Mouse (Mus musculus): ENCODE measurements around the gene Ift52.
A peak's percentile ranks its signal among the peaks of the same experiment; 100 is the strongest.

Gene Ift52

GRCm38 (mm10) chr2:163016916-163017743 lies at the start of gene Ift52:
Gene Ift52 (plus strand): TSS chr2:163017354.
- DNase-seq, result peak; percentile 96

GRCm38 (mm10) chr2:162968357-162968756 lies 48.8 kb upstream of the Ift52 start:
- peak; percentile 63 to 69 for DNase-seq

GRCm38 (mm10) chr2:162969101-162969500 lies 48.1 kb upstream of the Ift52 start:
- DNase-seq, result no peak

- DNase-seq, result no peak
Observed at GRCm38 (mm10) chr2:162970896-162971295, 46.3 kb upstream of the Ift52 start.

- peak in 1 of 2 experiments; percentile 38 for DNase-seq
Observed at GRCm38 (mm10) chr2:162972752-162973151, 44.4 kb upstream of the Ift52 start.

- no peak for DNase-seq
Observed at GRCm38 (mm10) chr2:162973206-162973605, 43.9 kb upstream of the Ift52 start.

- no peak for DNase-seq
Observed at GRCm38 (mm10) chr2:162973637-162974036, 43.5 kb upstream of the Ift52 start.

- DNase-seq, result no peak
Observed at GRCm38 (mm10) chr2:162975157-162975775, 41.9 kb upstream of the Ift52 start.

- DNase-seq, result peak; percentile 72 to 83
Observed at GRCm38 (mm10) chr2:162976001-162976400, 41.2 kb upstream of the Ift52 start.

- peak; percentile 69 to 87 for DNase-seq
Observed at GRCm38 (mm10) chr2:162984381-162984780, 32.8 kb upstream of the Ift52 start.

GRCm38 (mm10) chr2:162985923-162986322 lies 31.2 kb upstream of the Ift52 start:
- peak; percentile 96 to 98 for DNase-seq

GRCm38 (mm10) chr2:162986764-162987163 lies 30.4 kb upstream of the Ift52 start:
- no peak for DNase-seq

GRCm38 (mm10) chr2:162987218-162987617 lies 29.9 kb upstream of the Ift52 start, which contains the start of gene Sgk2:
Gene Sgk2 (plus strand): TSS chr2:162987330.
- peak; percentile 88 to 97 for DNase-seq

GRCm38 (mm10) chr2:162988235-162988634 lies 28.9 kb upstream of the Ift52 start:
- peak in 1 of 2 experiments; percentile 23 for DNase-seq

- peak in 1 of 2 experiments; percentile 54 for DNase-seq
Observed at GRCm38 (mm10) chr2:162991394-162992083, 25.6 kb upstream of the Ift52 start.

GRCm38 (mm10) chr2:162992084-162992437 lies 25.1 kb upstream of the Ift52 start:
- DNase-seq, result peak; percentile 42 to 57

- DNase-seq, result peak; percentile 60 to 86
Observed at GRCm38 (mm10) chr2:162993881-162994616, 23.1 kb upstream of the Ift52 start.

GRCm38 (mm10) chr2:162998528-162999230 lies 18.5 kb upstream of the Ift52 start:
- peak in 1 of 2 experiments; percentile 78 for DNase-seq

GRCm38 (mm10) chr2:162999744-163000143 lies 17.4 kb upstream of the Ift52 start:
- DNase-seq, result peak; percentile 65 to 74

GRCm38 (mm10) chr2:163001071-163001470 lies 16.1 kb upstream of the Ift52 start:
- no peak for DNase-seq

- no peak for DNase-seq
Observed at GRCm38 (mm10) chr2:163007299-163007698, 9.9 kb upstream of the Ift52 start.

GRCm38 (mm10) chr2:163031289-163031688 lies 14.1 kb downstream of the Ift52 start:
- no peak for DNase-seq
